Mouse (Mus musculus) urinary bladder, postnatal 4 days (tissue): ENCODE data around the gene Abhd14a.

Source experiments
- DNase-seq, 2 experiments: peaks; one replicate each; pipeline ENCODE4 v3.0.0; 2021 to 2022; ENCODE audit warnings: low spot score in 2 of 2

Abhd14a gene

DNA sequence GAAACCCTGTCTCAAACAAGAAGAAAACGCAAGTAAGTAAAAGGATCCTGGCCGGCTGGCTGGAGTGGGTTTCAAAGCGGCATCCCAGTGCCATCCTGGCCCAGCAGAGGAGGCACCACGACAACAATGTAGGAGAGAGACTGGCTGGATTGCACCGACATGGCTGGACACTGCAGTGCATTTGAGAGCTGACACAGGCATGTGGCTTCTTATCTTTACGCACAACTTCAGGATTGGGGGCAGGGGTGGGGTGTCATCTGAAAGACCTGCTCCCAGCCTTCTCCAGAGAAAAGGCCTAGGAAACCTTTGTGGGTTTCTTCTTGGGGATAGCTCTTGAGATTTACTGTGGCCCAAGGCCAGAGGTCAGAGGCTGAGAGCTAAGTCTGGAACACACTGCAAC is 35.7 kb downstream of the Abhd14a start:
- DNase-seq = no peak

DNA sequence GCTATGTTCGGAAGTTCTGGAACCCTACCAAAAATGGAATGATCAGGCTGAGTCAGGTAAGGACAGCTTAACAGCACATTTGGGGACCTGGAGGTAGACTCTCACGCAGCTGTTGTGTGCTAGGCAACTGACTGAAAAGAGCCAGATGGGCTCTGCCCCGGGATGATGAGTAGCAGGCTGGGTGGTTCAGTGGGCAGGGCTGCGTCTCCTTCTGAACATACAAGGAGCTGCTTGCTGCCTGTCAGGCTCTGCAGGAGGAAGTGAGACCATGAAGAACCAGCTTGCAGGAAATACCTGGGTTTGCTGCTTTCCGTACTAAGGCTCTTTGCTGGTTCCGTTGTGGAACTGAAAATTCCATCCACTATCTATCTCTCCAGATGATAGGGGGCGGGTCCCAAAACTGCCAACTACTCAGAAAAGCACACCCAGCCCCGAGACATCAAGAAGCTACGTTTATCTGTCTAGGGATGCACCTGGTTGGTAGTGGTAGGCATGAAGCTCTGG is 36.3 kb downstream of the Abhd14a start:
- no peak for DNase-seq

DNA sequence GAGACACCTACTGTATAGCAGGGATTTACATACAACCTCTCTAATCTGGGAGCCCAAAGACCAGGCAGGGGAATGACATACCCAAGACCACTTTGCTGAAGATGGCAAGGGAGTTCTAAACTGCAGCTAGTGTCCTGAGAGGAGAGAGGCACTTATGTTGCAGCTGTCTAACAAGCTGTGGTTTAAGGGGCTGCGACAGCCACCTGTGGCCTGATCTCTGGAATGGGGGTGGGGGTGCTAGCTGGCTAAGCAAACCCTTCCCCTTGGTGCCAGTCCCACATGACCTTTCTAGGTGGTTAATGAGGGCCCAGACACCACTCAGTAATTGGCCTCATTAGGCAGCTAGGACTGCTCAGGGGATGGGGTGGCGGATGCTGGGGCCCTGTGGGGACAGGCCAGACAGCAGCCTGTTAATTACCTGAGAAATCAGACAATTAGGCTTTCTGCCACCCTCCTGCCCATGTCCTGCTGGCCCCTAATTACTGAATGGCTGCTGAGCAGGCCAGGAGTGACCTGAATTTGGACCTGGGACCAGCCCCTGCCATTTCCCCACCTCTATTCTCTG is 37.3 kb downstream of the Abhd14a start:
- no peak for DNase-seq

DNA sequence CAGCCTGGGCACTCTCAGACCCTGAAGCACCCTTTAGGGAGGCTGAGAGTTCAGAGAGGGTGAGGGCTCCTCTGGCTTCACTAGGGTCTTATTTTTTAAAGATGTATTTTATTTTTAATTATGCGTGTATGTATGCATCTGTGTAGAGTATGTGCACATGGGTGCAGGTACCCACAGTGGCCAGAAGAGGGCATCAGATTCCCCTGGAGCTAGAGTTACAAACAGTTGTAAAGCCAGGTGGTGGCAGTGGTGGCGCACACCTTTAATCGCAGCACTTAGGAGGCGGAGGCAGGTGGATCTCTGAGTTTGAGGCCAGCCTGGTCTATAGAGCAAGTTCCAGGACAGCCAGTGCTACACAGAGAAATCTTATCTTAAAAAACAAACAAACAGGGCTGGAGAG is 38.4 kb downstream of the Abhd14a start:
- no peak for DNase-seq

DNA sequence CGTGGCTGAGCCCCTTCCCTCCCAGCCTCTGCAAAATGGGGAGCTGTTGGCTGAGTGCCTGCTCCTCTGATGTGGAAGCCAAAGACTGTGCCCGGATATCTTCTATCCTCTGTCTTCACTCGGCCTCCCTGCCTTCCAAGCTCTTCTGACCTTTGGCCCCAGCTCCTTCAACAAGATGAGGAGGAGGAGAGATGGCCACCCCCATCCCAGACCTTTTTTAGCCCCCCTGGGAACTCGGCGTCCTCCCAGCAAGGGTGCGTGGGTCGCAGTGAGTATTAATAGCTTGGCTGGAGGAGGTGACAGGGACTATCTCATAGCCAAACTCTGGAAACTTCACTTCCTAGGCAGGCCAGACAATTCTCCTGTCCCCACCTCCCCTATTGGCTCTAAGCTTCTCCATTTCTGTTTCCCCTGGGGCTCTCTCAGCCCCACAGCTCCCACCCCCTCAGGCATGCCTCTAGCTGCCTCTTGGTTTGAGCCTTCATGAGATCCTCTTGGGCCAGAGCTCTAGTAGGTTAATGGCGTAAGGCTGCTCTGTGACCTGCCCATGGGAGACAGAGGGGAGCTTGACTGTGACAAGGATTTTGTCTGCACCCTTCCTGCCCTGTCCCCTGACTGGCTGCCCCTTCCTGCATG is 40.9 kb downstream of the Abhd14a start:
- no peak for DNase-seq

DNA sequence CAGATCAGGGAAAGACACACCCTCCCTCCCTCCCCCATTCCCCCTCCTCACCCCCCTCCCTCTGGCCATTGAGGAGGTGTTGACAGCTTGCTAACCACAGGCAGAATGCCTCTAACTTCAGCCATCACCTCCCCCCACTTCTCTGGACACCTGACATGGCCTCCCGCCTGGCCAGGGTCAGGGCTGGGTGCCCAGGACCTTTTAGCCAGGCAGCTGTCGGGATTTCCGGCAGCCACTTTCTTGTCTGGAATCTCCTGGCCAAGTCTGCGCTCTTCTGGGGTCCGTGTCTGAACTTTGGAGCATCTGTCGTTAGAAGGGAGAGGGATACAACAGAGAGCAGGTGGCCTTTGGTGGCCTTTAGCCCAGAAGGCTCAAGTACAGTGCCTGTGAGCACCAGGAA is 42.2 kb downstream of the Abhd14a start:
- DNase-seq = no peak

DNA sequence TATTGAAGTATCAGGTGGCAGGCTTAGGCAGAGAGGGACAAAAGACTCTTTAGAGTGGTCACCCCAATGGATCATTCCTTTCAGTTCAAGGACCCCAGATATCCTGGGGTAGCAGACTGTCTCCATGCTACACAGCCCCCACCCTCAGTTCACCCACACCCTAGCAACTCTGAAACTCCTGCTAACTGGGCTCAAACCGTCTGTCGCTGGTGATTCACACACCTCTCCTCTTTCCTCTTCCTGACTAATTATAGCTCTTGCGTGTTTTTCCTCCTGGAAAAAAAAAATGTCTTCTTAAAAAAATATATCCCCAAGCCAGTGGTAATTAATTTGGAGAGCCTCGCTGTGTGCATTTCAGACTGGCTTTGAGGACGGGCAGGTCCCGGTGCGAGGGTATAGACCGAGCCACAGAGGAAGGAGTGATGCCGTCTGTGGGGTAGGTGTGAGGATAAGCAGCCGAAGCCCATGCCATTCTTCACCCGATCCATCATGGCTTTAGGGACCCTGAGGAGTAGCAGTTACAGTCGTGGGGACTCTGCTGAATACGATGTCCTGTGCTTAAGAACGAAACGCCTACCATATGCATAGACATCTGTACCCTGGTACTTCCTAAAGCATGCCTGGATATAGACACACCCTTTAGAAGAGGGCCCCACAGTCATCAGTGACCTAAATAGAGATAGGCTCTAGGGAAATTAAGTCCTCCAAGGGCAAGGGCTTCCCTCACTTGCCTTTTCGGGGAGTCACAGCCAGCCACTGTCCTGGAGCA is 44.7 kb downstream of the Abhd14a start:
- no peak for DNase-seq

DNA sequence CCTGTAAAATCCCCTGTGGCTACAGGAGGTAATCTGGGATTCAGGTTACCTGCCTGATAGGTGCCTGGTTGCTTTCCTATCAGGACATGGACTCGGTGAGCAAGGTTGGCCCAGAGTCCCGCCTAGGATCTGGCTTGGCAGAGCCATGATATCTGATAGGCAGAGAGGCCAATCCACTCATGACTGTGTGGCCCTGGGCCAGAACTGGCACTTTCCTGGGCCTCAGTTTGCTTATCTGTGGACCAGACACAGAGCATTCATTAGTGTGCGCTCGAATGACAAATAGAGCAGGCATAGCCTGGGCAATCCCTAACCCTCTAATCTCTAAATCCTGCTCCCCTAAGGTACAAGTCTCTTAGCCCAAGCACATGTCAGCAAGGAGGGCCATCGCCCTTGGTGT is 45.3 kb downstream of the Abhd14a start:
- DNase-seq = no peak

DNA sequence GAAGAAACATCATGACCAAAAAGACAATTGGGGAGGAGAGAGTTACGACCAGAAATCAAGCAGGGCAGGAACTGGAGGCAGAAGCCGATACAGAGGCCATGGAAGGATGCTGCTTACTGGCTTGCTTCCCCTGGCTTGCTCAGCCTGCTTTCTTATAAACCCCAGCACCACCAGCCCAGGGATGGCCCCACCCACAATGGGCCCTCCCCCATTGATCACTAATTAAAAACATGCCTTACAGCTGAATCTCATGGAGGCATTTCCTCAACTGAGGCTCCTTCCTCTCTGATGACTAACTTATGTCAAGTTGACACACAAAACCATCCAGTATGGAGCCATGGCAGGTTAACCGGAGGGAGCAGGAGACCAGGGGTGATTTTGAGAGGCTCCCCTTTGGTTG is 47.7 kb downstream of the Abhd14a start:
- DNase-seq = no peak

DNA sequence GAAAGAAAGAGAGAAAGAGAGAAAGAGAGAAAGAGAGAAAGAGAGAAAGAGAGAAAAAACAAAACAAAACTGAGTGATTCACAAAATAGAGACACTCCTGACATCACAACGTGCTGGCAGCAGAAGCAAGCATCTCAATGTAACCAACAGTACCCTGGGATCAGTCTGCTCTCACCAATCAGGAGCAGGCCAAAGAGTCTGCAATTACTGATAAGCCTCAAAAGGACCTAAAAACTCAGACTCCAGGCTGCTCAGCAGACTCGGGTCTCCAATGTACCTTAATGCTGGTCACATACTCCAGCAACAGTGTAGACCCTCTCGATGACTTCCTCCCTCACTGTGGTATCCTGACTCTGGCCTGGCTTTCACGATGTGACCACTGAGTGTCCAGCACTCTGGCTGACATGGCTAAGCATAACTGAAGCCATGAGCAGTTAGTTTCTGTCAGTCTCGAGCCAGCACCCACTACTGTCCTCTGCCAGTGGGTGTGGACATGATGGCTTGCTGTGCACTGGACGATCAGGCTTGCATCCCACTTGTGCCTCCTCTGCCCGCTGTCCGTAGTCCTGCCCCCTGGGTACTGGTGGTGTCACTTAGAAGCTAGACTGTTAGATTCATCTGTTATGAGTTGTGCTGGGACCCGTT is 48.7 kb downstream of the Abhd14a start:
- no peak for DNase-seq

DNA sequence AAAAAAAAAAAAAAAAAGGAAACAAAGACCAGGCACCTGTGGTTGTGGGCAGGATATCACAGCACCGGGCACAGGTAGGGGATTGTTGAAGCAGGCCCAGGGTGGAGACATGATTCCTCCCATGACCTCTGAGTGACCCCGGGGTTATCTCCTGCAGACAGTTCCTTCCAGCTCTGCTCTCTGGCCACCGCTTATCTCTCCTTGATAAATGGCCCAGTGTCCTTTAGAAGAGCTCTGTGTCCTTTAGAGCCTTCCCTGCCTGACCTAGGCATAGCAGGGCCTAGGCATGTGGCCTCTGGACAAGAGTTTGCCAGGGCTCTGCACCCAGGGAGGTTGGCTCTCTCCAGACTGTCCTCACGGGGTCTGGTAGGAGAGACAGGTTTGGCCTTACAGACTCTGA is 49.7 kb downstream of the Abhd14a start:
- DNase-seq = no peak

DNA sequence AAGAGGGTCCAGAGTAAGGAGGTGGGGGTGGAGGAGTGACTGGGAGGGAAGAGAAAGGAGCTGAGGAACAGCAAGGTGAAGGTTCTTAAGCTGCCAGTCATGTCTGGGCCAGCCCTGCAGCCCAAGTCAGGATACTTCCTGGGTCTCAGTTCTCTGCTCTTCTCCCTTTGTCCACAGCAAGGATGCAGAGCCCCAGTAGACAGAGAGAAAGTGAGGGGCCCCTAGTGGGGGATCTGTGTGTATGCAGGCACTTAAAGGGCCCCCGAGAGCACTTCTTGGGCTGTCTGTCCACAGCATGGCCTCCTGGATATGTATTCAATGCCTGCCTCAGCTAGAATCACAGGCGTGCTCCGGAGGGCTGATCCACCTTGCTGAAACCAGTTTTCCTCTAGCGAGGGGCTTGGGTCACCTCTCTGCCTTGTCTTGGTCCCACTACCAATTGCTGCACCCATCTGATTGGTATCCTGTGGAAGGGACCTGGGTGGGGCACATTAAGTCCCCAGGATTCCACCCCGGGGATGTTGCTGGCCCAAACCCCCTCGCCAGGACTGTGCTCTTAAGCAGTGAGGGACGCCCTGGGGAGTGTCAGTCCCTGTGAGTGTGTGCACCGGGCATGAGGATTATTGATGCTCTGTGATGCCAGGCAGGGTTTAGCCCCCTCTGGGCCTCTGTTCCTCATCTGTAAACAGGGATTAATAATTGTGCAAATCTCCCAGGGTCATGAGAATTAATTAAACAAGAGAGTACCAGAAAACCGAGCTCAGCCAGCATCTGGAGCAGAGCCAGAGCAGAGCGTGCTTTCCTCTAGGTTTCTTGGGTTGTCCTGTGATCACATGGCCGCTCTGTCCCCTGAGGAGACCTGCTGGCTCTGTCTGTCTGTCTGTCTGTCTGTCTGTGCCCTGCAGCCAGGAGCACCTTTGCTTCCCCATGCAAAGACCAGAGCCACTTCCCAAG is 52.6 kb downstream of the Abhd14a start:
- DNase-seq = no peak

DNA sequence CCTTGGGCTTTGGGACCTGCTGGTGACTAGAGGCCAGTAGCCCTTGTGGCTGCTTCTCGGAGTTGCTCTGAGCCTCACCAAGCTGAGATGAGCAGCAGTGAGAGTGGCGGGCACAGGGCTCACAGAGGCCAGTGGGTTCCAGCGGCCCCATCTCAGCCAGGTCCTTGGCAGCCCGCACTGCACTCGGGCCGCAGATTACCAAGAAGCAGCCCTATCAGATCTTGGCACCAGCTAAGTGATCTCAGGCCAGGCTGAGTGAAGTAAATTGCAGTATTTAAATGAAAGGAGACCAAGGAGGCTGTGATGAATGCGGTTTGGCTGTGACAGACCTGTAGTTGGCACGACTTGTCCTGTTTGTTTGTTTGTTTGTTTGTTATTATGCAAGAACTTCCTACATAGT is 53.9 kb downstream of the Abhd14a start:
- DNase-seq = no peak

DNA sequence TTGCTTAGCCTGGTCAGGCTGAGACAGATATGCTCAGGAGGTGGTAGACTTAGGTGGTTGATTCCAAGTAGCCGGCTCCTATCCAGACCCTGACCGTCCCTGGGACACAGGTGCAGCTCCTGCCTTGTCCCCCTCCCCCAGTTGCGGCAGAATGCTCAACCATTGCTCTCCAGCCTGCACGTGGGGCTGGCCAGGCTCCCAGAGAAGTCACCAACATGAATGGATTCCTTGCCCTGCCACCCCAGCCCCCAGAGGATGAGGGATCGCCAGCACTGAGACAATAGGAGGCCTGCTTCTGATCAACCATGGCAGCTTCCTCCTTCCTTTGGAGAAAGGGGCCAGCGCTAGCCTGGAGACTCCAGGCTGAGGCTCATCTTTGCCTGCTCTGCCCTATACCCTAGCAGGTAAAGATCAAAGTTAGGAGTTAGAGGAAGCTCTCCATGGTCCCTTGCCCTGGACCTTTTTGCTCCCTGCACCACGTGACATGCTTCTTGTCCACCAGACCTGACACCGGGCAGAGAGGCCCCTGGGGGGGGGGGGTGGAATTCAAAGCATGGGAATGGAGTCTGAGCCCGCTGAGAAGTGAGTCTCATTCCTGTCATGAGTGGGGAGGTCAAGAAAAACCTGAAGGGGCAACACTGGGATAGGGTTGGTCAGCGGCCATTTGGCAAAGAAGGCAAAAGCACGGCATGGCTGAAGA is 54.5 kb downstream of the Abhd14a start:
- no peak for DNase-seq
